Mouse (Mus musculus): ENCODE data around the gene Ddx23. TPM values are rescaled to one million over a fixed set of nuclear protein-coding genes. Genes with fewer than 3 reads are reported as not detected.

Ddx23 gene
- polyA plus RNA-seq, 1 experiment from 2014 or later: 27.3 TPM

Other genes starting within 250 kb of the Ddx23 start
- gene Olfr282, start 231.7 kb downstream of the Ddx23 start, polyA plus RNA-seq (2016; fragmentation: Nextera tagmentation; extraction: Ambion mirVana): not detected in 2 replicates
- gene Olfr281, start 210.3 kb downstream of the Ddx23 start, polyA plus RNA-seq (2016; fragmentation: Nextera tagmentation; extraction: Ambion mirVana): not detected in 2 replicates
- gene OR5BS1P, start 193.0 kb downstream of the Ddx23 start, polyA plus RNA-seq (2016; fragmentation: Nextera tagmentation; extraction: Ambion mirVana): not detected in 2 replicates
- gene Lalba, start 180.2 kb downstream of the Ddx23 start, polyA plus RNA-seq (2016; fragmentation: Nextera tagmentation; extraction: Ambion mirVana): 0.49 TPM in 1 of 2 replicates, not detected in the other
- not detected in 2 replicates for gene Olfr279, start 170.5 kb downstream of the Ddx23 start, polyA plus RNA-seq (2016; fragmentation: Nextera tagmentation; extraction: Ambion mirVana)
- gene Kansl2, start 128.6 kb downstream of the Ddx23 start, polyA plus RNA-seq (2016; fragmentation: Nextera tagmentation; extraction: Ambion mirVana): 144 and 145 TPM in 2 replicates
- gene Ccnt1, start 92.0 kb downstream of the Ddx23 start, polyA plus RNA-seq (2016; fragmentation: Nextera tagmentation; extraction: Ambion mirVana): 59.8 and 62.0 TPM in 2 replicates
- gene 4930415O20Rik, start 91.9 kb downstream of the Ddx23 start, polyA plus RNA-seq (2016; fragmentation: Nextera tagmentation; extraction: Ambion mirVana): 0.29 TPM in 1 of 2 replicates, not detected in the other
- 9.4 and 11.9 TPM in 2 replicates for gene Adcy6, start 52.8 kb downstream of the Ddx23 start, polyA plus RNA-seq (2016; fragmentation: Nextera tagmentation; extraction: Ambion mirVana)
- 19.9 and 21.7 TPM in 2 replicates for gene Cacnb3, start 32.1 kb downstream of the Ddx23 start, polyA plus RNA-seq (2016; fragmentation: Nextera tagmentation; extraction: Ambion mirVana)
- gene Rnd1, start 14.6 kb upstream of the Ddx23 start, polyA plus RNA-seq (2016; fragmentation: Nextera tagmentation; extraction: Ambion mirVana): 1.8 and 2.2 TPM in 2 replicates
- gene Ccdc65, start 45.3 kb upstream of the Ddx23 start, polyA plus RNA-seq (2016; fragmentation: Nextera tagmentation; extraction: Ambion mirVana): 0.86 and 0.90 TPM in 2 replicates
- gene Fkbp11, start 65.3 kb upstream of the Ddx23 start, polyA plus RNA-seq (2016; fragmentation: Nextera tagmentation; extraction: Ambion mirVana): 16.7 and 17.1 TPM in 2 replicates
- 42.1 and 42.5 TPM in 2 replicates for gene Arf3, start 100.3 kb upstream of the Ddx23 start, polyA plus RNA-seq (2016; fragmentation: Nextera tagmentation; extraction: Ambion mirVana)
- 0.12 and 0.33 TPM in 2 replicates for gene Wnt10b, start 115.3 kb upstream of the Ddx23 start, polyA plus RNA-seq (2016; fragmentation: Nextera tagmentation; extraction: Ambion mirVana)
- gene Wnt1, start 127.0 kb upstream of the Ddx23 start, polyA plus RNA-seq (2016; fragmentation: Nextera tagmentation; extraction: Ambion mirVana): 0.49 and 1.3 TPM in 2 replicates
- 0.10 TPM in 1 of 2 replicates, not detected in the other for gene Ddn, start 146.6 kb upstream of the Ddx23 start, polyA plus RNA-seq (2016; fragmentation: Nextera tagmentation; extraction: Ambion mirVana)
- 90.4 and 93.5 TPM in 2 replicates for gene Prkag1, start 168.6 kb upstream of the Ddx23 start, polyA plus RNA-seq (2016; fragmentation: Nextera tagmentation; extraction: Ambion mirVana)
- 10.8 and 11.8 TPM in 2 replicates for gene Kmt2d, start 208.3 kb upstream of the Ddx23 start, polyA plus RNA-seq (2016; fragmentation: Nextera tagmentation; extraction: Ambion mirVana)
- gene Rhebl1, start 231.6 kb upstream of the Ddx23 start, polyA plus RNA-seq (2016; fragmentation: Nextera tagmentation; extraction: Ambion mirVana): 22.2 and 25.9 TPM in 2 replicates
- gene Dhh, start 235.6 kb upstream of the Ddx23 start, polyA plus RNA-seq (2016; fragmentation: Nextera tagmentation; extraction: Ambion mirVana): 0.24 and 0.48 TPM in 2 replicates

Data from forebrain, embryonic 10.5 days (tissue).